Mouse (Mus musculus): ENCODE measurements at regions not wholly inside any gene's neighbourhood (a gene's known extent, or its start where the extent isn't known, plus 50 kb on each side); places are given as distances from the start of the nearest gene placed in this dataset.

GRCm38 (mm10) chr17:72782775-72783174 lies 53.5 kb upstream of the Ypel5 start:
- DNase-seq (ENCODE audit: low spot score in 2 of 2) = no peak

- peak; percentile 16 to 43 for DNase-seq (ENCODE audit: low spot score in 2 of 2)
Measured at GRCm38 (mm10) chr17:72781786-72782185, 54.5 kb upstream of the Ypel5 start.

- DNase-seq (ENCODE audit: low spot score in 2 of 2) = no peak
Measured at GRCm38 (mm10) chr17:72768266-72768665, 68.0 kb upstream of the Ypel5 start.

- no peak for DNase-seq (ENCODE audit: low spot score in 2 of 2)
Measured at GRCm38 (mm10) chr17:72760937-72761336, 75.3 kb upstream of the Ypel5 start.

- DNase-seq (ENCODE audit: low spot score in 2 of 2) = no peak
Measured at GRCm38 (mm10) chr17:72746411-72746810, 89.8 kb upstream of the Ypel5 start.

GRCm38 (mm10) chr17:72733006-72733405 lies 103.2 kb upstream of the Ypel5 start:
- DNase-seq (ENCODE audit: low spot score in 2 of 2) = no peak

GRCm38 (mm10) chr17:72731691-72732090 lies 104.6 kb upstream of the Ypel5 start:
- DNase-seq (ENCODE audit: low spot score in 2 of 2) = no peak

- DNase-seq (ENCODE audit: low spot score in 2 of 2) = no peak
Measured at GRCm38 (mm10) chr17:72731175-72731574, 105.1 kb upstream of the Ypel5 start.

GRCm38 (mm10) chr17:72720753-72721152 lies 115.5 kb upstream of the Ypel5 start:
- DNase-seq (ENCODE audit: low spot score in 2 of 2) = no peak

- DNase-seq (ENCODE audit: low spot score in 2 of 2) = no peak
Measured at GRCm38 (mm10) chr17:72719618-72720017, 115.2 kb upstream of the Alk start.

- DNase-seq (ENCODE audit: low spot score in 2 of 2) = no peak
Measured at GRCm38 (mm10) chr17:72691630-72692029, 87.2 kb upstream of the Alk start.

- DNase-seq (ENCODE audit: low spot score in 2 of 2) = no peak
Measured at GRCm38 (mm10) chr17:72689606-72690005, 85.2 kb upstream of the Alk start.

GRCm38 (mm10) chr17:72688800-72689199 lies 84.4 kb upstream of the Alk start:
- no peak for DNase-seq (ENCODE audit: low spot score in 2 of 2)

GRCm38 (mm10) chr17:72674658-72675057 lies 70.2 kb upstream of the Alk start:
- DNase-seq (ENCODE audit: low spot score in 2 of 2) = no peak

- DNase-seq (ENCODE audit: low spot score in 2 of 2) = no peak
Measured at GRCm38 (mm10) chr17:72672010-72672409, 67.6 kb upstream of the Alk start.

GRCm38 (mm10) chr17:72666961-72667360 lies 62.5 kb upstream of the Alk start:
- no peak for DNase-seq (ENCODE audit: low spot score in 2 of 2)

GRCm38 (mm10) chr17:72661678-72662077 lies 57.3 kb upstream of the Alk start:
- no peak for DNase-seq (ENCODE audit: low spot score in 2 of 2)

- no peak for DNase-seq (ENCODE audit: low spot score in 2 of 2)
Measured at GRCm38 (mm10) chr17:72658744-72659143, 54.3 kb upstream of the Alk start.

- no peak for DNase-seq (ENCODE audit: low spot score in 2 of 2)
Measured at GRCm38 (mm10) chr17:72657826-72658225, 53.4 kb upstream of the Alk start.
